Mouse (Mus musculus) erythroblast, embryonic 14.5 days (primary cell): ENCODE results near the gene Mndal.
"Not testable (repeated sequence)": the region's sequence is repeated elsewhere in the genome, so short reads cannot be mapped to it uniquely, and the experiment has no call there.

Source experiments
- GATA1 ChIP-seq: IDR thresholded peaks from 2 replicates; pipeline ENCODE4 v1.6.1; 2012; ENCODE audit warnings: low read length, inconsistent platforms, mixed read lengths
- TAL1 ChIP-seq: IDR thresholded peaks from 3 replicates; pipeline ENCODE4 v1.6.1; 2012; ENCODE audit warnings: low read length, inconsistent platforms, mixed read lengths

- not testable (repeated sequence) for TF ChIP-seq GATA1, TAL1
These were observed 62.2 kb downstream of the Mndal start for GRCm38 (mm10) chr1:173880004-173880666.
